Mouse (Mus musculus) lung, adult 2 months (tissue): Measurements from ENCODE around the gene Ppfia4.

ENCODE experiments used
- CTCF ChIP-seq: fragments of 200-500 bp; IDR thresholded peaks from 2 replicates; pipeline ENCODE4 v1.5.1; 2011; ENCODE audit warnings: mild to moderate bottlenecking, low read length, control low read depth; ENCODE audit not compliant: insufficient read depth
- POLR2A ChIP-seq: fragments of 200-500 bp; IDR thresholded peaks from 2 replicates; pipeline ENCODE4 v1.6.1; 2011; ENCODE audit warnings: low read depth, mild to moderate bottlenecking, control low read depth, low read length, borderline replicate concordance; ENCODE audit errors: extremely low read depth

- TF ChIP-seq CTCF (no peak), POLR2A (no peak)
These were observed 6.4 kb upstream of the Ppfia4 start for GRCm38 (mm10) chr1:134339162-134339561.
